Mouse (Mus musculus) thymus, adult 2 months (tissue): ENCODE results near the gene Stk33. TPM values are rescaled to one million over a fixed set of nuclear protein-coding genes. Genes with fewer than 3 reads are reported as not detected.

Source experiments
- DNase-seq: peaks from one replicate; pipeline ENCODE4 v3.0.0; 2021
- H3K27ac ChIP-seq: fragments of 200-500 bp; 2 replicates; pipeline ENCODE4 v1.5.1; 2012; ENCODE audit warnings: low read length, control low read depth; ENCODE audit not compliant: control insufficient read depth, insufficient read depth
- H3K27me3 ChIP-seq: fragments of 200-500 bp; 2 replicates; pipeline ENCODE4 v1.6.1; 2012; ENCODE audit warnings: mild to moderate bottlenecking, low read length, moderate library complexity, mixed read lengths; ENCODE audit not compliant: control insufficient read depth, insufficient read depth
- H3K36me3 ChIP-seq: fragments of 200-500 bp; 2 replicates; pipeline ENCODE4 v1.6.1; 2012; ENCODE audit warnings: mild to moderate bottlenecking, low read length, moderate library complexity; ENCODE audit not compliant: control insufficient read depth, insufficient read depth
- H3K4me1 ChIP-seq: fragments of 200-500 bp; replicated peaks from 2 replicates; pipeline ENCODE4 v1.6.1; 2012; ENCODE audit warnings: low read length; ENCODE audit not compliant: control insufficient read depth, insufficient read depth
- H3K4me3 ChIP-seq: fragments of 200-500 bp; 2 replicates; pipeline ENCODE4 v1.5.1; 2012; ENCODE audit warnings: mild to moderate bottlenecking, low read length, control low read depth, moderate library complexity; ENCODE audit not compliant: control insufficient read depth, insufficient read depth
- CTCF ChIP-seq: fragments of 200-500 bp; IDR thresholded peaks from 2 replicates; pipeline ENCODE4 v1.5.1; 2012; ENCODE audit warnings: mild to moderate bottlenecking, control low read depth, low read length, moderate library complexity, borderline replicate concordance; ENCODE audit not compliant: control insufficient read depth, poor library complexity, insufficient read depth; ENCODE audit errors: extremely low read depth
- POLR2A ChIP-seq: fragments of 200-500 bp; IDR thresholded peaks from 2 replicates; pipeline ENCODE4 v1.6.1; 2012; ENCODE audit warnings: mild to moderate bottlenecking, low read length, control low read depth, moderate library complexity; ENCODE audit not compliant: control insufficient read depth, poor library complexity, insufficient read depth; ENCODE audit errors: extremely low read depth
- WGBS: fragments of 180-500 bp; shearing (Covaris S2); methylation state at CpG from one replicate; pipeline ENCODE4 v1.1.7; 2018; 5-methylcytosine and 5-hydroxymethylcytosine counted together
- polyA plus RNA-seq: library from polyadenylated mRNA; depleted of rRNA; stranded (reverse); fragments of >200 nt; gene quantifications from 2 replicates; pipeline ENCODE4 v1.2.3, GENCODE M21; 2012

Gene Stk33
- polyA plus RNA-seq, 1 experiment = 0.73 TPM

GRCm38 (mm10) chr7:109325731-109326130 lies 113.2 kb downstream of the Stk33 start:
- TF ChIP-seq POLR2A (no peak), CTCF (no peak)
- Histone ChIP-seq H3K27me3 (no peaks in the 10 kb centered on the region), H3K27ac (no peak overlapping the region), H3K4me1 (no peaks in the 10 kb centered on the region), H3K4me3 (no peak overlapping the region), H3K36me3 (no peaks in the 10 kb centered on the region)
- DNase-seq = no peak
- WGBS = 92% methylated on average over 3 of the region's 3 CpGs

- TF ChIP-seq CTCF (no peak), POLR2A (no peak)
- H3K36me3 ChIP-seq = no peaks in the 10 kb centered on the region
- no peak overlapping the region for H3K4me3 ChIP-seq
- 91% methylated on average over 9 of the region's 9 CpGs for WGBS
- no peak overlapping the region for H3K27ac ChIP-seq
- H3K4me1 ChIP-seq = no peaks in the 10 kb centered on the region
- H3K27me3 ChIP-seq = no peaks in the 10 kb centered on the region
- DNase-seq = no peak
These were observed 113.7 kb downstream of the Stk33 start for GRCm38 (mm10) chr7:109325169-109325568.

DNA sequence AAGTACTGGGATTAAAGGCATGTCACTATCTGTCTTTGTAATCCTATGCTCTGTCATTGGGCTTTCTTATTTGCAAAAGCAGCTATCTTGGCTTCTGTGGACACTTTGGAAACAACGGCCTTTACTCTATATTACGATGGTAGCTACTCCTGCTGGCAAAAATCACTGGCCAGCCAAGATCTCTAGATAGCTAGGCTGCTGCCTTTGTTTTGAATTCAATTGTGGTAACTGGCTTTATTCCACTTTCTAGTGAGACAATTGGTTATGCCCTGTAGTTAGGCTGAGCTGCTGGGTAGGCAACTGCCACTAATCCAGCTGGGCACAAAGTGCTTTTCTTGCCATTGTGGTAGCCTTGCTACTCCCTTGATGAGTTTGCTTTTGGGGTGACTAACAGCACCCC lies 129.4 kb downstream of the Stk33 start:
- Histone ChIP-seq H3K4me3 (no peak overlapping the region), H3K27me3 (no peaks in the 10 kb centered on the region), H3K27ac (no peak overlapping the region), H3K36me3 (no peaks in the 10 kb centered on the region), H3K4me1 (no peaks in the 10 kb centered on the region)
- no peak for DNase-seq
- TF ChIP-seq CTCF (no peak), POLR2A (no peak)
- WGBS = 93% methylated on average over 2 of the region's 2 CpGs

- no peak for DNase-seq
- Histone ChIP-seq H3K27me3 (no peaks in the 10 kb centered on the region), H3K4me3 (no peak overlapping the region), H3K36me3 (no peaks in the 10 kb centered on the region), H3K4me1 (no peaks in the 10 kb centered on the region), H3K27ac (no peak overlapping the region)
- 98% methylated on average over 3 of the region's 3 CpGs for WGBS
- TF ChIP-seq CTCF = no peak
- TF ChIP-seq POLR2A = no peak
These were observed 143.1 kb downstream of the Stk33 start for GRCm38 (mm10) chr7:109295807-109296206.

DNA sequence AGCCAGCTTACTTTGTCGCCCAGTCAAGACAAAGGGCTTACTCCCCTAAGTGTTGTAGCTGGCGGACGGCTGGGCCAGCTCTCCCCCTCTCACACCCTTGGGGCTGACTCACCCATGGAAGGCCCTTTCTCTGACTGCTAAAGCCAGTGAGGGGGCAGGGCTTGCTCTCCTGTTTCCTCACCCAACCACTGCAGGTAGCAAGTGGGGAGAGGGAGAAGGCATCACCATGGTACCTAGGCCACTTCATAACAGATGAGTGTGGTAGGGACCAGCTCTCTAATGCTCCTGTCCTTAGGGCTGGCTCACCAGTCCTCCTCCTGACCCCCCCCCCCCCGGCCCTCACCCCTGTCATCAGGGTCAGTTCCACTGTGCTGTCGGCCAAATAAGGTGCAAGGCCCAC lies 143.5 kb downstream of the Stk33 start:
- Histone ChIP-seq H3K27me3 (no peaks in the 10 kb centered on the region), H3K4me1 (no peaks in the 10 kb centered on the region), H3K27ac (no peak overlapping the region), H3K4me3 (no peak overlapping the region), H3K36me3 (no peaks in the 10 kb centered on the region)
- TF ChIP-seq CTCF (no peak), POLR2A (no peak)
- no peak for DNase-seq
- WGBS = 95% methylated on average over 5 of the region's 5 CpGs

DNA sequence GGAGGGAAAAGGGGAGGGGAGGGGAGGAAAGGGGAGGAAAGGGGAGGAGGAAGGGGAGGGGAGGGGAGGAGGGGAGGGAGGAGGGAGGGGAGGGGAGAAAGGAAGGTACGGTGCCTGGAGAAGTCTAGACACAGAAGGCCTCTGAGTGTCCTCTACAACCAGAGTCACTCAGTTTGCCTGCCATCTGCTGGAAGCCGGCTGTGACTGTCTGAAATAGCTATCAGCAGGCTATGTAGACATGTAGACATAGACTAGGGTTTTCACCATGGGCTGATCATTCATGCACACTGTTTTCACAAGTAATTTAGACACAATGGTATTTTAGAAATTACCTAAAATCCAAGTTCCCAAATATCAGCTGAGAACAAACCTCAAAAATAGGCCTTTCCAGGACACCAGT lies 148.4 kb downstream of the Stk33 start:
- H3K27me3 ChIP-seq = no peaks in the 10 kb centered on the region
- no peak overlapping the region for H3K4me3 ChIP-seq
- no peak for TF ChIP-seq POLR2A
- no peak for TF ChIP-seq CTCF
- DNase-seq = no peak
- no peaks in the 10 kb centered on the region for H3K4me1 ChIP-seq
- no peak overlapping the region for H3K27ac ChIP-seq
- H3K36me3 ChIP-seq = no peaks in the 10 kb centered on the region
- WGBS = 23% methylated on average over 2 of the region's 2 CpGs

DNA sequence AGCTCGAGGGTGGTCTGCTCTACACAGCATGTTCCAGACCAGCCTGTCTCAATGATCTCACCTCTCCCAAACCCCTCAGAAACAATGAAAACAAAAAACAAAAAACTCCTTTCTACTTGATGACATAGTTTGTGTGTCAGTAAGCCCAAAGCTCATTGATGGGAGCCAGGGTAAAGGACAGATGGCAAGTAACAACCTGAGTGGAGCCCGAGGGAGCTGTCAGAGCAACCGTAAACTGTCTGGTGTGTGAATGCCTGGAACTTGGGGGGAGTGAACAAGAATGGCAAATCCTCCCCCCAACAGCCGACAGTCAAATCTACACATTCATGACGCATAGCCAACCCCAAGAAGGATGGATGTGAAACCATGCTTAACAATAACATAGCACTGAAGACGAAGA lies 149.8 kb downstream of the Stk33 start:
- H3K27me3 ChIP-seq = no peaks in the 10 kb centered on the region
- H3K4me3 ChIP-seq = no peak overlapping the region
- H3K4me1 ChIP-seq = no peaks in the 10 kb centered on the region
- WGBS = 89% methylated on average over 6 of the region's 6 CpGs
- no peak for DNase-seq
- TF ChIP-seq POLR2A (no peak), CTCF (no peak)
- H3K36me3 ChIP-seq = no peaks in the 10 kb centered on the region
- H3K27ac ChIP-seq = no peak overlapping the region
